Mouse (Mus musculus) monocyte, adult 2 months (primary cell): Measurements from ENCODE around the gene Pla2g1b.

ENCODE experiments used
- DNase-seq, 2 experiments: peaks; one replicate each; pipeline ENCODE4 v3.0.0; 2022; ENCODE audit warnings: low spot score in 2 of 2, low read depth in 1 of 2

Gene Pla2g1b

GRCm38 (mm10) chr5:115521553-115522461 lies 55.7 kb downstream of the Pla2g1b start:
- no peak for DNase-seq

DNA sequence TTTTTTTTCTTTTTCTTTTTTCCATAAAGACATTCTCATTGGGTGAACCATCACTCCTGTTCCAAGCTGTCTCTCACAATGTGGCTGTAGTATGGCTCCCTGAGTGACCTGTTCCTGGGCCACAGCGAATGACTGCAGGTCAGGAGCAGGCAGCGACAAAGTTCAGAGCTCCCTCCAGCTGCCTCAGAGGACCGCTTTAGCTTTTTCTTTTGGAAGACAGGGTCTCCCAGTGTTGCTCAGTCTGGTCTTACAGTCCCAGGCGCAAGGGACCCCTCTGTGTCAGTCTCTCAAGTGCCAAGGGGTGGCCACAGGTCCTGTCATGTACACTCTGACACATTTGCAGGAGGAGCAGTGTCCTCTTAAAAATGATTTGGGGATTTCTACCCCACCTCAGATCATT lies 56.5 kb downstream of the Pla2g1b start:
- no peak for DNase-seq

DNA sequence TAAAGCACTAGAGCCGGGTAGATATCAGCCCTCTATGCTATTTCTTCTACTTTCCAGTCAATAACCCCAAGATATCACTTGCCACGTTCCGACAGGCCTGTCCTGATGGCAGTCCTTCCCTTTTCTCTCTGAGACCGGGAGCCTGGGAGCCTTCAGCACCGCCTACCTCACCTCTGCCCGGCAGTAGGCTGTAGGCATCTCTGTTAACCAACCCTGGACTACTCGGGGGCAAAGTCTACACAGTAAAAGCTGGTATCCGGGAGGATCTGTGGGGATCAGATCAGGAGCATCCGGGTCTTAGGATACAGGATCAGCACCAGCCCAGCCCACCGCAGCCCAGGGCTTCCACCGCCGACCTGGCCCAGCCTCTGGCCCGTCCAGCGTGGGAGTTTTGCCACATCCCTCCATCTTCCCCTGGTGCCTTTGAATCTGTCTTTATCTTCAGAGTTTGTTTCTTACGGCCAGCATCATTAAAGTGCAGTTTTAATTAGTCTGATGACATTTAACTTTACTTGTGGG lies 57.0 kb downstream of the Pla2g1b start:
- DNase-seq: no peak

GRCm38 (mm10) chr5:115523971-115524370 lies 57.9 kb downstream of the Pla2g1b start:
- no peak for DNase-seq
